Mouse (Mus musculus) gastrocnemius, adult 2 months (tissue): ENCODE measurements at regions not wholly inside any gene's neighbourhood (a gene's known extent, or its start where the extent isn't known, plus 50 kb on each side); places are given as distances from the start of the nearest gene placed in this dataset.

ENCODE experiments used
- DNase-seq: peaks from one replicate; pipeline ENCODE4 v3.0.0; 2022
- H3K27ac ChIP-seq: fragments of 200-600 bp; 2 replicates; pipeline ENCODE4 v1.8.1; 2022; ENCODE audit warnings: mild to moderate bottlenecking
- H3K4me3 ChIP-seq: fragments of 200-600 bp; 2 replicates; pipeline ENCODE4 v1.8.1; 2022; ENCODE audit warnings: mild to moderate bottlenecking, moderate library complexity
- CTCF ChIP-seq: fragments of 200-600 bp; IDR thresholded peaks from 2 replicates; pipeline ENCODE4 v1.8.1; 2022; ENCODE audit warnings: antibody characterized with exemption, mild to moderate bottlenecking, moderate library complexity
- intact Hi-C: fragments of 180-260 bp; cut with DNase I; formaldehyde crosslinking; loops from one replicate; pipeline ENCODE4 v1.15.1; 2025

DNA sequence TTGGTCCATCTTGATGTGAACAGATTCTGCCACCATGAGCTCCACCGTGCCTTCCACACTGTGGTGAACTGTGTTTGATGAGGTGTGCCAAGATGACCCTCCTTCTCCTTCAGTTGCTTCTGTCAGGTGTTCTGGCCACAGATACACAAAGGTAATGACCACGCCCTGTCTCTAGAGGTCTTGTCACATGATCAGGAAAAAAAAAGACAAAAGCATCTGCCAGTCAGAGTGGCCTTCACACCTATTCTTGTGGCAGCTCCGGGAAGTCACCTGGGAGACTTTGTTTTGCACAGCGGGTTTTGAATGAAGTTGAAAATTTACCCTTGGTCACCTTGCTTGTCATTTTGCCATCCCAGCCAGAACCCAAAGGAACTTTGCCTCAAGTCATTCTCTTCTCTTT, 242.5 kb upstream of the 4931429L15Rik start:
- no peak for DNase-seq

DNA sequence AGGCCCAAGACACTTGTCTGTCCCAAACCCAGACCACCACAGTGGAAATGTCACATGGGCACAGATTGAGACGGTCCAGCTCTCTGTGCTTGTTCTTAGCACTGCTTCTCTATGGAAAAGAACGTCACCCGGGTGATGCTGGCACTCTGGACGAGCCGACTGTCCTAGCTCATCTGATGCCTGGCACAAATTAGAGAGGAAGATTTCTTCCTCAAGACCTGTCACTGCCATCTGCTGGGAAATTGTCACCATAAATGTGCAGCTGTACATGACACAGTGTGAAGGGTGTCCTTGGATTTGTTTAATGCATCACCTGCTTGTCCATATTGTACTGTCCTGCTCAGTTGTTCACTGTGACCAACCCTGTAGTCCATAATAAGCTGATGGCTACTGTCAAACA, 238.7 kb upstream of the 4931429L15Rik start:
- H3K4me3 ChIP-seq, result no peak overlapping the region
- no peak overlapping the region for H3K27ac ChIP-seq
- TF ChIP-seq CTCF, result no peak
- DNase-seq, result no peak
- intact Hi-C loops, result no loop called here

More for the DNA sequence above, 242.5 kb upstream of the 4931429L15Rik start:
- intact Hi-C loops, result no loop called here
- no peak for TF ChIP-seq CTCF
- H3K27ac ChIP-seq, result no peak overlapping the region
- H3K4me3 ChIP-seq, result no peak overlapping the region

DNA sequence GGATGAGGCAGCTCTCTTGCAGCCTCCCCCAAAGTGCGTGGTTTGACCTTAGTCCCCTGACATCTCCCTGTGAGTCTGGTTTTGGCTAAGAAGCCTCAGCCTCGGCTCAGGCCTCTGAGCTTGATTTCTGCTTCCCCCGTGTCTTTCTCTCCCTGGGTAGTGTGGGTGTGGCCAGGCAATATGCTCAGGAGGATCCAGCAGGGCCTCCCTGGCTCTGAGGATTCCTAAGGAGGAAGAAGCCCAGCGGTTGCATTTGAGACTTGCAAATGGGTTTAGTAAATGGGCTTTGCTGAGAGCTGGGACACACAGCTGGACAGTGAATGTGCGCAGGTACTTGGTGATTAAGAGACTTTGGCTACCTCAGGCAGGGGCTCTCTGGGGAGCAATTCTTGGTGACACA, 238.0 kb upstream of the 4931429L15Rik start:
- TF ChIP-seq CTCF, result no peak
- intact Hi-C loops, result no loop called here
- Histone ChIP-seq H3K4me3 (no peak overlapping the region), H3K27ac (no peak overlapping the region)
- no peak for DNase-seq

DNA sequence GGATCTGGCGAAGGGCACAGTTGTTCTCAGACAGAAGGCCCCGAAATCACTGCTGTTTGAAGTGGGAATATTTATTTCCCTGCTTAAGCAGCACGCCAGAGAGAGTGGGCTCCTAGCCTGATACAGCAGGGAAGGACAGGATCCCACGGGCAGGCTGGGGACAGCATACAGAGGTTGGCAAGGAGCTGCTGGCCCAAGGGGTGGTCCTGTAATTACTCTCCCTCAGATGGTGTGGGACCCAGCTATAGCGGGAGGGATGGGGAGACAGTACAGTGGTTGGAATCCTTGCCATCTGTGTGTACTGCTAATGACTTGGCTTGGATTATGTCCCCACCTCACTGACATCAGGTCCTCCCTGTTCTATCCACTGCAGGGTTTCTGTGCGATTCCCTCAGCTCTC, 235.4 kb upstream of the 4931429L15Rik start:
- no peak for TF ChIP-seq CTCF
- Histone ChIP-seq H3K4me3 (no peak overlapping the region), H3K27ac (no peak overlapping the region)
- intact Hi-C loops, result no loop called here
- DNase-seq, result no peak

DNA sequence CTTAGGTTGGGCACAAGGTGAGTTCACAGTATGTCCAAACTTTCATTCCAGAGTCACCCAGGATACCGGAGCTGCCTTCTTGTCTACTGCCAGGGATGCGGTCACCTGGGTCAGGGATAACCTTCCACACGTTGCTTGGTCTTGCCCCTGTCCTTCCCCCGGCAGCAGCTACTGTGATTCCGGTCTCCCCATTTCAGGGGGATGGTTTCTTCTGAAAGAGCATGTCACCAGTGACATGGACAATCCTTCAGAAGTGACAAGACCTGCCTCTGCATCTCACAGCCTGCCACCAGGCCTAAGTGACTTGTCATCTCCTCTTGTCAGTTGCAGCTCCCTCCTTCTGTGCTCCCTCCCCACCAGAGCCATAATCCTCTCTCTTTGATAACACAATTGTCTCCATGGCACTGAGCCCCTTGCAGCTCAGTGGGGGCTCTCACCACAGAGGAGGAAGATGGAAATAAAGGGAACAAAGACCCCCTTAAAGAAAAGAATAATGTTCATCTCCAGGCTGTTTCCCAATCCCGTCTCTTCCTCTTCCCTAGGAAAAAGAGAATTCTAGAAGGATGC, 234.9 kb upstream of the 4931429L15Rik start:
- no peak for DNase-seq
- H3K4me3 ChIP-seq, result no peak overlapping the region
- no peak for TF ChIP-seq CTCF
- H3K27ac ChIP-seq, result no peak overlapping the region
- intact Hi-C loops, result no loop called here

DNA sequence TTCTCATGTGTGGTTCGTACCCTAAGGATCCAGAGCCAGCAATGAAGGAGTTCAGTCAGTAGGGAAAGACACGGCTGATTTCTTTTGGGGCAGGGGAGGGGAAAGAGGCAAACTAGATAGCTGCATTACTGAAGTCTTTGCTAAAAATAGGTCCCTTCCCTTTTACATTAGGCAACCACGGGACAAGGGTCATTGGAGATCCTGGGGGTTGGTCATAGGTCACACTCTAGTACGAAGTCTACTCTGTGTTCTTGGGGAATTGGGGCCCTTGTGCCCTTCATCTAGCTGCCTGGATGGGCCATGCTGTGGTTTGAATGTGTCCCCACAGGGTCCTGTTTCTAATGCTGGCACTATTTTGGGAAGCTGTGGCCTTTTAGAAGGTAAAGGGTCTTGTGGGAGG, 229.6 kb upstream of the 4931429L15Rik start:
- TF ChIP-seq CTCF, result no peak
- intact Hi-C loops, result no loop called here
- DNase-seq, result no peak
- H3K27ac ChIP-seq, result no peak overlapping the region
- H3K4me3 ChIP-seq, result no peak overlapping the region

DNA sequence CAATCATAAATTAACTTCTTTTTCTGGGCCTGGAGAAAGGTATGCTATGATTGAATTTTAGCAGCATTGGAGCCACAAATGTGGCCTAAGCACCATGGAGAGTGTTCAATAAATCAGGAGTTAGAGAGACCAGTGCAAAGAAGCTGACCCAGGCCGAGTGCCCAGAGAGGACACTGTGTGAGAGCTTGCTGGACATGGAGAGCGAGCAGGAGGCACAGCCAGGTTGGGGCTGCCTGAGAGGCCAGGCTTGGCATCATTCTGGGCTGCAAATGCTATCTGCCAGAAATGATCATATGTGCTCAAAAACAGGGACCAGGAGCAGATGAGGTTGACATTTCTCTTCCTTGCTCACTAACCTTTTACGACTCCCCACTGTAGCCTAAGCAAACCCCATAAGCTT, 224.5 kb upstream of the 4931429L15Rik start:
- Histone ChIP-seq H3K27ac (no peak overlapping the region), H3K4me3 (no peak overlapping the region)
- TF ChIP-seq CTCF, result no peak
- DNase-seq, result no peak
- intact Hi-C loops, result no loop called here

DNA sequence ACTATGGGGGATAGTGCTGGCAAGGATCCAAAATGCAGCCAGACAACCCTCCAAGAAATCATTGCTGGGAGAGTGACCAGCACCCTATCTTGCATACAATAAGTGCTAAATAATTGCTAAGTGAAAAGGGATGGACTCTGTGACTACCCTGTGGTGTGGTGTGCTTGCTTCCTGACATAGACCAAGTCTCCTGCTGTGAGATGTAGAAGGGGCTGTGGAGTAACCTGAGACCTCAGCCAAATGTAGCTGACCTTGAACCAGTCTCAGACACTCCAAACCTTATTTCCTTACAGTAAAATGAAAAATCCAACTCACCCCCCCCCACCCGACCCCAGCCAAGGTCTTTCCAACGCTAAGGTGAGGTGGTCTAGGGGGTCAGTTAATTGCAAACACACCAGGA, 221.2 kb upstream of the 4931429L15Rik start:
- intact Hi-C loops, result no loop called here
- no peak for TF ChIP-seq CTCF
- H3K4me3 ChIP-seq, result no peak overlapping the region
- no peak overlapping the region for H3K27ac ChIP-seq
- no peak for DNase-seq

DNA sequence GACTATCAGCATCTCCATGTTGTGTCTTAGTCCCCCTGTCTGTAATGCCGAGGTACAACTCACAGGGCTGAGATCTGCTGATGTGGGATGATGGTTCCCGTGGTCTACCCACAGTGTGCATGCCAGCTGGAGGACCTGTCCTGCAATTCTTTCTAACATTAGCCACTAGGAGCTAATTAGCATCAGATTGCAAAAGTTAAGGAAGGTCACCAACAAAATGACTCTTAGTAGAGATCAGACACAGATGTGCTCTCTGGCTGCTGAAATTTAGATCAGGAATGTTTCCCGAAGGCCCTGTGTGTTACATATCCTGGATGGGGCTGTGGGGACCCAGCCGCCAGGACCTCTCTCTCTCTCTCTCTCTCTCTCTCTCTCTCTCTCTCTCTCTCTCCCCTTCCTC, 218.8 kb upstream of the 4931429L15Rik start:
- intact Hi-C loops, result no loop called here
- DNase-seq, result no peak
- no peak for TF ChIP-seq CTCF
- Histone ChIP-seq H3K27ac (no peak overlapping the region), H3K4me3 (no peak overlapping the region)

DNA sequence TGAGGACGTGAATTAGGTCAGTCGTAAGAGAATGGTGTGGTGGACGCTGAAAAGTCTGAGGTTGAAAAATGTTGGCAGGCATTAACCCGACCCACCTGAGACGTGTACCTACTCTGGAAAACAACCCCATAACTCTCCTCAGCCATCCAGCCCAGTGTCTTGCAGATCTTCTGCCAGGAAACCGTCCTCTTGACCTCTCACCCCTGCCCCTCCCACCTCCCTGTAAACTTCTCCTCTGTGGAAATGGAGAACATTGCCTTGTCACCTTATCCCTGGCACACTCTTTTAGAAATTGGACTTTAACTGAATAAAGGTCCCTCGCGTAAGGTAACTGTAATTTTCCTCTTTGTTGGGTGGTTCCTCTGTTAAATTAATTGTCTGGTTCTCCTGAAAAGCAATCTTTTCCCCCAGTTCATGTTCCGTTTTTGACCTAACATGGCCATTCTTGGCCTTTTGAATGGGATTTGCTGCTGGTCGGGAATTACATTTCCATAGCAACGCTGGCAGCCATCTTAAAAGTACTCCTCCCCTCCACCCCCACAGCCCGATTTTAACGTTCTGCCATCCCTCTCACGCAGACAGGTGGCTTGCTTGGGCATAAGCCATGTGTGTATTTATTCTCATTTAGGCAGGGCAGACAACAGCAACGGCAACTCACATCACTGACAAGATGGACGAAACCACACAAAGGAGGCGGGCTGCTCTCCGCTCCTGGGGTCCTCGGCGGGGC, 196.8 kb upstream of the 4931429L15Rik start:
- DNase-seq, result no peak
- no peak overlapping the region for H3K4me3 ChIP-seq
- intact Hi-C loops, result no loop called here
- no peak overlapping the region for H3K27ac ChIP-seq
- no peak for TF ChIP-seq CTCF

DNA sequence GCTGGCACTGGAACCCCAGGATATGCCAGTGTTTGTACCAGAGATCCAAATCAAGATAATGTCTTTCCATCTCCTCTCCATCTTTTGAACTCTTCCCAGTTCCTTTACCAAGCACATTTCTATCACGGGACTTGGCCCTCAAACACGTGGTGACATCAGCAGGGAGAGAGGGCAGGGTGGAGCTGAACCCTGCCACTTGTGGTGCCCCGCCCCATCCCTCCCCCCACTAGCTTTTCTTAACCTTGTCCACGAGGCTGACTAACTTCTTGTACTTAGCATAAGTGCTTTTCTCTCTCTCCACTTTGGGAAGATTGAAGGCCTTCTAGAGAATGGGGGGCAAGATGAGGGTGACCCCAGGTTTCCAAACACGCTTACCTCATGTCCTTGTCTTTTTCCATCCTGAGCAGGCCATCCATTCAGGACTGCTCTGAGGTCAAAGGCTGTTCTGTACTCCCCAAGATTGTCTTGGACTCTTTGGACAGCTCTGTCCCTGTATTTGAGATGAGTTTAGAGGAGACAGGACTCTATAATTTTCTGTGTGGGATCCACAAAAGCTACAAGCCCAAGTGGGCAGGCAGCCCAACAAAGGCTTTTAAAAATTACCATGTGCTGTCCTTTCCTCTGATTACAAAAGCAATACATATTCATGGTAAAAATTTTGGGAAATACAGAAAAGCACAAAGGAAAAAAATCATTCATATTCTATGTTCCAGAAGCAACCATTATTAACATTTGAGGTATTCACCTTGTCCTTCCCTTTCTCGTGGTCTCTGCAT, 192.7 kb upstream of the 4931429L15Rik start:
- intact Hi-C loops, result no loop called here
- TF ChIP-seq CTCF, result no peak
- DNase-seq, result no peak
- Histone ChIP-seq H3K27ac (no peak overlapping the region), H3K4me3 (no peak overlapping the region)

DNA sequence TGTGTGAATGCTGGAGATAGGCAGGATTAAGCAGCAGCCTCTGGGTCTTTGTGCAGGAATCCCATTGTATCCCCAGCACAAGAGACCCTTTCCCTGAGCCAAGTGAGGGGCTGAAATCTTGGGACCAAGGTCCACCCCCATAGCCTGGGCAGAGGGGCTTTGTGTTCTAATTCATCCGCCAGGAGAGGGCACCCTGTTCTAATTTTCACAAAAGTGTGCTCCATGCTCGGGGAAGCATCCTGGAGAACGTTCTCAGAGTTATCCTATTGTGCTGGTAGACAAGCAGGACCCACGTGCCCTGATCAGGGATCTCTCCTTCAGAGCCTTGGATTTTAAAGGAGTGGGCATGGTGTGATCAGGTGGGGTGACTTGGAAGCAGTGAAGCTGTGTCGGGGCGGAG, 191.5 kb upstream of the 4931429L15Rik start:
- no peak overlapping the region for H3K27ac ChIP-seq
- TF ChIP-seq CTCF, result no peak
- DNase-seq, result no peak
- intact Hi-C loops, result no loop called here
- H3K4me3 ChIP-seq, result no peak overlapping the region

DNA sequence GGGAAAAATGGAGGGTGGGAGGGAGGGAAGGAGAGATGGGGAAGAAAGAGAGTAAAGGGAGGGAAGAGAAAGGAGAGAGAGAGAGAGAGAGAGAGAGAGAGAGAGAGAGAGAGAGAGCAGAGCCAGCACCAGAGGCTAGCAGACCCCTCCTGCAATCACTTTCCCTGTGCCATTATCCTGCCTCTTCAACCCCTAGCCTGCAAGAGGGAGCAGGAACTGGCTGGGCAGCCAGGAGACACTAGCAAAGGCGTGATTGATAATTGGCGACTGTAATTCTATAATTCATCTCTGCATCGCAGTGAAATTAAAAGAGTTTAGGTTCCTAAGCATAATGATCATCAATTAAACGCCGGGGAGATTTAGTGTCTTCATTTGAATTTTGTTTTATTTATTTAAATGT, 190.1 kb upstream of the 4931429L15Rik start:
- DNase-seq, result no peak
- intact Hi-C loops, result no loop called here

More for the DNA sequence above, 190.1 kb upstream of the 4931429L15Rik start:
- Histone ChIP-seq H3K27ac (no peak overlapping the region), H3K4me3 (no peak overlapping the region)
- no peak for TF ChIP-seq CTCF
